ENCODE assay signal across 10 mouse cellular contexts in the genomic region with DNA sequence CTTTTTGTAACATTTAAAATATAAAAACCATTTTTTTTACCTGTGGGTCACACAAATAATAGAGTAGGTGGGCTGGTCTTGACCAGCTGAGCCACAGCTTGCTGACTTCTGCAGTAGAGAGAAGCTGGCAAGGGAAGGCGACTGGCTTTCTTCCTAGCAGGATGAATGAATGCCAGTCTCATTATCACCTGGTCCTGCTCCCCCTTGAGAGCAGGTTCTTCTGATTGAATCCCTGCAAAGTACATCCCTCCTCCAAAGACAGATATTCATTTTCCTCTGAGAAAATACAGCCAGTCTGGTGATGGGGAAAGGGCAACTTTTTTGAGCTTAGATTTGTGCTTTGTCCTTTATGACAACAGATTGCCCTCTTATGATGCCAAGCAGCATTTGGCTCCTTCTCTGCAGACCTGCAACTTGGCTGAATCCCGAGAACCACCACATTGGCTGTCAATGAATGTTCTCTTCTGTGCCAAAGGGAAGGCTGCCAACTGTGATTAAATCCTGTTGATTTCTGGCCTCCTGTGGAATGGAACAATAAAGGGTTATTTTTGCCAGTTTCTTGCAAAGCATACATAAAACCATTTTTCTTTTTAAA.
DNase-seq lines count a peak whose midpoint lies in the region; ATAC-seq and TF ChIP-seq lines count a peak whose summit lies in the region.
"Had no signal": no experiment of that assay in that cellular context is flagged by ENCODE, and none has a peak within 500 bp of the region (broad histone marks: within the 10 kb centered on the region; RNA-seq: fewer than 3 reads in every experiment).

No protein-coding gene starts in this region.

- H3K27ac ChIP-seq in hindbrain, embryonic 14.5 days, result no peak overlapping the region
- H3K27ac ChIP-seq in hindbrain, embryonic 12.5 days, result no peak overlapping the region
- H3K27ac ChIP-seq in cerebellum, adult 2 months (ENCODE audit: insufficient read depth, low read length), result no peak overlapping the region
- H3K27ac ChIP-seq in hindbrain, postnatal 0 days, result peak overlapping the region; percentile 60; the same call in 1 of the 2 replicates
- no peak overlapping the region for H3K27ac ChIP-seq in gastrocnemius, adult 2 months
- H3K27ac ChIP-seq: intestine, embryonic 15.5 days had no signal

- intact Hi-C loops in left cerebral cortex, postnatal 25 days (cut with DNase I), result no loop called here
- intact Hi-C loops in gastrocnemius, adult 2 months (cut with DNase I), result no loop called here

- H3K4me1 ChIP-seq in hindbrain, embryonic 14.5 days (replicated peaks; ENCODE audit: control insufficient read depth, insufficient read depth, low read length), result no peaks in the 10 kb centered on the region
- H3K4me1 ChIP-seq in hindbrain, embryonic 12.5 days, result no peaks in the 10 kb centered on the region
- peaks cover 5% of the 10 kb centered on the region; the same call in 1 of the 2 replicates for H3K4me1 ChIP-seq in cerebellum, adult 2 months (ENCODE audit: control insufficient read depth, insufficient read depth, low read length)
- no peaks in the 10 kb centered on the region for H3K4me1 ChIP-seq in hindbrain, postnatal 0 days (ENCODE audit: insufficient read depth, low read length)
- H3K4me1 ChIP-seq: intestine, embryonic 15.5 days had no signal

- TF ChIP-seq CTCF in cerebellum, adult 2 months (IDR thresholded peaks at IDR 0.05; ENCODE audit: borderline replicate concordance, insufficient read depth, low read depth, low read length), result no peak
- TF ChIP-seq CTCF in hindbrain, postnatal 0 days (IDR thresholded peaks at IDR 0.05; ENCODE audit: low read depth), result no peak
- TF ChIP-seq CTCF in gastrocnemius, adult 2 months (IDR thresholded peaks at IDR 0.05), result no peak

- no peaks in the 10 kb centered on the region for H3K36me3 ChIP-seq in hindbrain, embryonic 14.5 days (replicated peaks; ENCODE audit: control insufficient read depth, insufficient read depth)
- H3K36me3 ChIP-seq in hindbrain, embryonic 12.5 days, result no peaks in the 10 kb centered on the region
- no peaks in the 10 kb centered on the region for H3K36me3 ChIP-seq in hindbrain, postnatal 0 days (ENCODE audit: insufficient read depth, low read length)
- H3K36me3 ChIP-seq: G1E; intestine, embryonic 15.5 days had no signal

- 62% methylated on average over 2 of the region's 2 CpGs for WGBS in hindbrain, embryonic 14.5 days
- WGBS in hindbrain, embryonic 12.5 days, result 80% methylated on average over 2 of the region's 2 CpGs
- 2% methylated on average over 2 of the region's 2 CpGs for whole genome bisulfite sequencing in cerebellum, adult 2 months
- 31% methylated on average over 2 of the region's 2 CpGs for WGBS in hindbrain, postnatal 0 days

- no peaks in the 10 kb centered on the region for H3K9me3 ChIP-seq in hindbrain, embryonic 14.5 days (ENCODE audit: control insufficient read depth, low read length)
- H3K9me3 ChIP-seq in hindbrain, embryonic 12.5 days (replicated peaks), result no peaks in the 10 kb centered on the region
- no peaks in the 10 kb centered on the region for H3K9me3 ChIP-seq in hindbrain, postnatal 0 days (ENCODE audit: low read length)
- H3K9me3 ChIP-seq: G1E; intestine, embryonic 15.5 days had no signal

- no peak overlapping the region for H3K9ac ChIP-seq in hindbrain, embryonic 14.5 days
- no peak overlapping the region for H3K9ac ChIP-seq in hindbrain, embryonic 12.5 days
- no peak overlapping the region for H3K9ac ChIP-seq in hindbrain, postnatal 0 days (replicated peaks; ENCODE audit: low read length)
- H3K9ac ChIP-seq: intestine, embryonic 15.5 days had no signal

- ATAC-seq in hindbrain, embryonic 14.5 days (ENCODE audit: low FRiP score), result peak; percentile 84
- ATAC-seq in hindbrain, embryonic 12.5 days (ENCODE audit: low FRiP score), result no peak
- ATAC-seq in hindbrain, postnatal 0 days, result peak; percentile 91
- ATAC-seq: intestine, embryonic 15.5 days had no signal

- H3K4me2 ChIP-seq in hindbrain, embryonic 14.5 days (replicated peaks), result no peak overlapping the region
- no peak overlapping the region for H3K4me2 ChIP-seq in hindbrain, embryonic 12.5 days (replicated peaks)
- H3K4me2 ChIP-seq in hindbrain, postnatal 0 days (ENCODE audit: low read depth, low read length), result no peak overlapping the region
- H3K4me2 ChIP-seq: intestine, embryonic 15.5 days had no signal

- H3K27me3 ChIP-seq in hindbrain, embryonic 14.5 days (ENCODE audit: control insufficient read depth, insufficient read depth, low read length), result no peaks in the 10 kb centered on the region
- H3K27me3 ChIP-seq in hindbrain, embryonic 12.5 days, result no peaks in the 10 kb centered on the region
- no peaks in the 10 kb centered on the region; the same call in 1 of the 2 replicates for H3K27me3 ChIP-seq in cerebellum, adult 2 months (ENCODE audit: control insufficient read depth, insufficient read depth, low read length)
- no peaks in the 10 kb centered on the region for H3K27me3 ChIP-seq in hindbrain, postnatal 0 days (ENCODE audit: insufficient read depth, low read length)
- H3K27me3 ChIP-seq: intestine, embryonic 15.5 days had no signal

- no peak for TF ChIP-seq POLR2A in cerebellum, adult 2 months (IDR thresholded peaks at IDR 0.05; ENCODE audit: borderline replicate concordance, insufficient read depth, low read length)

- DNase-seq in hindbrain, embryonic 14.5 days (ENCODE audit: low spot score), result peak; percentile 74
- peak; percentile 87 to 97 for DNase-seq in cerebellum, adult 2 months
- peak; percentile 92 for DNase-seq in hindbrain, postnatal 0 days (ENCODE audit: low spot score)
- peak; percentile 32 to 53 for DNase-seq in left cerebral cortex, postnatal 25 days (ENCODE audit: low spot score in 2 of 2)
- no peak for DNase-seq in gastrocnemius, postnatal 4 days (ENCODE audit: low spot score in 2 of 2)
- DNase-seq in gastrocnemius, adult 2 months, result no peak
- no peak for DNase-seq in lung, postnatal 10 days

- H3K4me3 ChIP-seq in hindbrain, embryonic 14.5 days (replicated peaks; ENCODE audit: low read length), result no peak overlapping the region
- H3K4me3 ChIP-seq in hindbrain, embryonic 12.5 days, result no peak overlapping the region
- no peak overlapping the region for H3K4me3 ChIP-seq in cerebellum, adult 2 months (replicated peaks; ENCODE audit: insufficient read depth, low read depth, low read length)
- no peak overlapping the region for H3K4me3 ChIP-seq in hindbrain, postnatal 0 days (ENCODE audit: low read length)
- no peak overlapping the region for H3K4me3 ChIP-seq in gastrocnemius, adult 2 months
- H3K4me3 ChIP-seq: intestine, embryonic 15.5 days had no signal

Comparison
In these comparisons a context has a peak if more than half of its experiments do, and no peak if none do; other contexts are left out.
1. DNase-seq: peak in hindbrain, embryonic 14.5 days (single experiment), cerebellum, adult 2 months (2 of 2), hindbrain, postnatal 0 days (single experiment) and left cerebral cortex, postnatal 25 days (2 of 2); none in gastrocnemius, postnatal 4 days (0 of 2), gastrocnemius, adult 2 months (single experiment) and lung, postnatal 10 days (single experiment).